Mouse (Mus musculus) frontal cortex, adult 2 months (tissue): ENCODE results near the gene Nab2. TPM values are rescaled to one million over a fixed set of nuclear protein-coding genes. Genes with fewer than 3 reads are reported as not detected.

Source experiments
- DNase-seq, 2 experiments: peaks; one replicate each; pipeline ENCODE4 v3.0.0; 2022; ENCODE audit warnings: low spot score in 1 of 2; ENCODE audit errors: extremely low spot score in 1 of 2
- polyA plus RNA-seq: library from polyadenylated mRNA; depleted of rRNA; stranded (reverse); fragments of >200 nt; gene quantifications from 2 replicates; pipeline ENCODE4 v1.2.3, GENCODE M21; 2012

Nab2 gene
- polyA plus RNA-seq, 1 experiment: 38.2 TPM

DNA sequence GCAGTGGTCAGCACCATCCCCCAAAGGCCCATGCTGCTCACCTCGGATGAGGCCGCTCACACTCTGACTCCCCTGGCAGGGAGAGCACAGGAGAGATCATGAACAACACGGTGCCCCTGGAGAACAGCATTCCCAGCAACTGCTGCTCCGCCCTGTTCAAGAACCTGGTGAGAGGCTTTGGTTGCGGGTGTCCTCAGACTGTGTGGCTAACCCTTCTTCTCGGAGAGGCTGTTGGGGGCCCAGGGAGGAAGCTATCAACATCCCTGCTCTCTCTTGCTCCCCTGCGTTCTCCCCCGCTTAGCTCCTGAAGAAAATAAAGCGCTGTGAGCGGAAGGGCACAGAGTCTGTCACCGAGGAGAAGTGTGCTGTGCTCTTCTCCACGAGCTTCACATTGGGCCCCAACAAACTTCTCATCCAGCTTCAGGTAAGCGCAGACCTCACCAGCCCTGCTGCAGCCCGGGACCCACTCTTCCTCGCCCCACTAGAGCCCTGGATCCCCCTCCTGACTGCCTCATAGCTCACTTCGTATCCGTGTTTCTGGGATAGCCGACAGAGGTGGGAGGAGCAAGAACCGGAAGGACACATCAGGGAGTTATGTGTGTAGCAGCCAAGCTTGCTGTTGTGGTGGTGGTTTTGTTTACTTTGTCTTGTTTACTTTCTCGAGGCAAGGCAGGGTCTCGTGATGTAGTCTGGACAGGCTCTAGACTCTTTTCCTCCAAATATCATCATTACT lies 15.3 kb downstream of the Nab2 start:
- DNase-seq: no peak

DNA sequence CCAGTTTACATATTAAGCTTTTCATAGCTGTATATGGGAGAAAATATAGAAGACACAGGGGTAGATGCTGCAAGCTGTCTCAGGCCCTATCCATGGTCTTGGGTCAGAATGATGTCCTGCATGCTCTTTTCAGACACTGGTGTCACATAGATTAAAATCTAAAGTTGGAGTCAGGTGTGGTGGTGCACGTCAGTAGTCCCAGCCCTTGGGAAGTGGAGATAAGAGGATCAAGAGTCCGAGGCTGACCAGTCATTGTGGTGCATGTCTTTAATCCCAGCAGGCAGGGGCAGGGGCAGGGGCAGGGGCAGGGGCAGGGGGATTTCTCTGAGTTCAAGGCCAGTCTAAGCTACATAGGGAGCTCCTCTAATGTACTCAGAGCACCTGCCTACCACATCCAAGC lies 22.6 kb downstream of the Nab2 start:
- DNase-seq: no peak

DNA sequence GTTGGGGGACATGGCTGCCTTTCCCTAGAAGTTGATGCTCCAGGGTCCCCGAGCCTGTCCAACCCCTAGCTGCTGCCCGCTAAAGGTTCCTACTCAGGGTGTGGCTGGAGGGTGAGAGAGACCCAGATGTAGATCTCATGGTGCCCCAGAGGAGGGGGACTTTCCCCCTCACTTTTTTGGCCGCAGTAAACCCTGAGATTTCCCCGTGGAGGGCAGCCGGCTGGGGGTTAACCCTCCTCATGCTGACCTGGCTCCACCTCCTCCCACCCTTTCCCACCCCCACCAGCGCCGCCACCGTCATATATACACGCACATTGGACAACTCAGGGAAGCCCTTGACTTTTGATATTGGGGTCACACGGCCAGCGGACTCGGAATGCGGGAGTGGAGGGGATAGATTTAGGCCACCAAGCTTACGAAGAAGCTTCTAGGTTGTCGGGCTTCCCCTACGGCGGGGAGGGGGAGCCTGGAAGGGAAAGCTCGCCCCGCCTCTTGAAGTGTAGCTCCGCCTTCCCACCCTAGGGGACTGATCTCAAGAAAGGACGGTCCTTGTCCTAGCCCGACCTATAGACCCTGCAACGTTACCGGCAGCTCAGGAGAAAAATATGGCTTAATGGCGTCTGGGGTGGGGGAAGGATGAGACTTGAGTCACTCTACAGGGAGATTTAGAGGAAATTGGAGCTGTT lies 24.7 kb downstream of the Nab2 start:
- no peak for DNase-seq

DNA sequence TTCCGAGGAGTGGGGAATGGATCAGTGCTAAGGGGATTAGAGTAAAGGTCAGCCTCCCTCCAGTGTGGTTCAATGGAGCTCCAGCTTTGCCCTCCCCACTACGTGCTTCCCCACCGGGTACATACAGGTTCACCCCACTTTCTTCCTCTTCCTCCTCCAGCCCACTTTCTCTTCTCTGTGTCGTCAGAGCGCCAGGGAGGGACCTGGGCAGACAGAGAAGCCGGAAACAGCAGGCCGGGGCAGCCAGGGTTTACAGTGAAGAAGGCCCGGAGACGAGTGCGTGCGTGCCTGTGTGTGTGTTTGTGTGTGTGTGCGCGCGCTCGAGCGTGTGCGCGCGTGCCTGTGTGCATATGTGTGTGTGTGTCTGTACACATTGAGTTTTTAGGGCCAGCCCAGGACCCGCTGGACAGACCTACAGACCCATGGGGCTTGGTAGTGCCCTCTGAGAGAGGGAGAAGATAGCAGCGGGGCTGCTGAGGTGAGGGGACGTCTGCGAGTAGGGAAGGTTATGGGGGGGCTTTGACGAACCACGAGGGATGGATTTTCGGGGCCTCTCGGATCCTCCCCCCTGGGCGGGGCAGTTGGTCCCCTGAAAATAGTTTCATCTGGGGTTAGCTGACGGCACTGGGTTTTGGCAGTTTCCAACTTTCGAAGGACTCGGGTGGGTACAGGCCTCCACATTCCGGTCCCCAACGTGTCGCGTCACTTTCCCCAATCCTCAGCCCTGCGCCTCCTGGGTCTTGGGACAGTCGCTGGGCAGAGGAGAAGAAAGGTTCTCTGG lies 25.4 kb downstream of the Nab2 start, which contains the start of gene Stat6:
TSS of gene Stat6 (plus strand) at position 215 of the 781 bp plus-strand sequence.
- no peak for DNase-seq

DNA sequence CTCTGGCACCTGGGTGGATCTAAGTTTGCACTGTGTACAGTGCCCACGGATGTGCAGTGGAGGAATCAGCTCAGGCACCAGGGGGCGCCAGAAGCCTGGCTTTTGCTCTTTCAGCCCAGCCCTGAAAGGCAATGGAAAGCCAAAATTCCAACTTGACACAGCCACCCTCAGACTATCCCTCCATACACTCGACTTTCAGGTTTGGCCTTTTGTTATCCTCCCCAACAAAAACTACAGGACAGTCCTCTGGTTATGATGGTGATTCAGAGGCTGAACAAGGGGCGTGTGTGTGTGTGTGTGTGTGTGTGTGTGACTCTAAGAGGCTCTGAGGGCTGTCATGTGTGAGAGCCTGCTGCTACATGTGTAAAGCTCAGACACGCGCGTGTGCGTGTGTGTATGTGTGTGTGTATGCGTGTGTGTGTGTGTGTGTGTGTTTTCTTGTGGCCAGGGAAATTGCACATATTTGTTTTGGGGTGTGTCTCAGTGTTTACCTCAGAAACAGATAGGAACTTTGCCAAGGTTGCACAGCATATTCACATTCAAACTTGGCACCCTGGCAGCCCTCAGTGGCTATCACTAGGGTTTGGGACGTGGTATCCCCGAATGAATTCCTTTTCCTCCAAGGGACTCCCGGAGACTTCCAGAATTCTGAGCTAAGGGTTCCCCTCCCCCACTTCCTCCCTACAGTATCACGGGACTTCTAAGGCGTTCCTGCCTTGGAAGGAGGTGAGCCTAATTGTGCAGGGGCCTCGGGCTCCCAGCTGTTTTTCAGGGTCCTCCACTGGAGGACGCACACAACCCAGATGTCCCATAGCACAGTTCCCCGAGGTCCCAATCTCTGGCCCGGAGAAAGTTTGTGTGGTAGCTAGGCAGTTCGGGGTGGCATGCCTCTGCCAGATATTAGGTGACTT lies 26.3 kb downstream of the Nab2 start:
- peak in 1 of 2 experiments; percentile 95 for DNase-seq

DNA sequence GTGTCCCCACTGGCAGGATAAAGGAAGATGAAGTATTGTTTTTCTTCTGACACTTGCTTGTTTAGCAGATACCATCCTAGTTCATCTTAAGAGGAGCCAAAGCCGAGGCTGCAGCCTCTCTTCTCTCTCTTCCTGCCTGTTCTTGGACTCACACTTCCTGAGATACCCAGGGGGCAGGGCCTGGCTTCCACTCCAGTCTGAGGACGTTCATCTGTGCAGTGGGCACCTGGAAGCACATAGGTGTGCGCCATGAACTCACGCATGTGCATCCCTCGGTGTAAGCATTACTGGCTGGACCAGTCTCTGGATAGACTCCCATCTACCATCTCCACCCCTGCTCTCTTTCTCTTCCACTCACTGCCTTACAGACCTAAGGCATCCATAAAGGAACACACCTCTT lies 27.9 kb downstream of the Nab2 start:
- no peak for DNase-seq

DNA sequence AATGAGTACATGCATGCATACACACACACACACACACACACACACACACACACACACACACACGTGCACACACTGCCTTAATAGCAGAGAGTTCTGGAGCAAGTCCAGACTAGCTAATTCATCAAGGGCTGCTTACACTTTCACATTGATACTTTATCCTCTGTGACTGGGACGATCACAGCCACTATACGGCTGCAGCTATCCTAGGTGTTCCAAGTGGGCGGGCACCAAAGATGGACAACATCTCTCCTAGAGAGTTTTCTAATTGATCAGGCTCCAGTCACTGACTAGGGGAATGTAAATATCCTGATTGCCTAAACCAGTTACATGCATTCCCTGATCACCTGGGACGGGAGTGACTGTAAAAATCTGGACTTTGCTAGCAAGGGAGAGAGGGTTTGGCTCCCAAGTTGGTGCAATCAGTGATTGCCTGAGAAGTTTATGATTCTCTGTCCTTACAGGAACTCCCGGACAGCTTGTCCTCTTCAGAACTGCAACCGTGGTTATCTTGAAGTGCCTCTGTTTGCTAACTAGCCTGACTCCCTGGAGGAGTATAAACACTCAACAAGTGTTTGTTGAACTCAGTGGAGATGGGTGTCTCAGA lies 35.6 kb downstream of the Nab2 start:
- no peak for DNase-seq

DNA sequence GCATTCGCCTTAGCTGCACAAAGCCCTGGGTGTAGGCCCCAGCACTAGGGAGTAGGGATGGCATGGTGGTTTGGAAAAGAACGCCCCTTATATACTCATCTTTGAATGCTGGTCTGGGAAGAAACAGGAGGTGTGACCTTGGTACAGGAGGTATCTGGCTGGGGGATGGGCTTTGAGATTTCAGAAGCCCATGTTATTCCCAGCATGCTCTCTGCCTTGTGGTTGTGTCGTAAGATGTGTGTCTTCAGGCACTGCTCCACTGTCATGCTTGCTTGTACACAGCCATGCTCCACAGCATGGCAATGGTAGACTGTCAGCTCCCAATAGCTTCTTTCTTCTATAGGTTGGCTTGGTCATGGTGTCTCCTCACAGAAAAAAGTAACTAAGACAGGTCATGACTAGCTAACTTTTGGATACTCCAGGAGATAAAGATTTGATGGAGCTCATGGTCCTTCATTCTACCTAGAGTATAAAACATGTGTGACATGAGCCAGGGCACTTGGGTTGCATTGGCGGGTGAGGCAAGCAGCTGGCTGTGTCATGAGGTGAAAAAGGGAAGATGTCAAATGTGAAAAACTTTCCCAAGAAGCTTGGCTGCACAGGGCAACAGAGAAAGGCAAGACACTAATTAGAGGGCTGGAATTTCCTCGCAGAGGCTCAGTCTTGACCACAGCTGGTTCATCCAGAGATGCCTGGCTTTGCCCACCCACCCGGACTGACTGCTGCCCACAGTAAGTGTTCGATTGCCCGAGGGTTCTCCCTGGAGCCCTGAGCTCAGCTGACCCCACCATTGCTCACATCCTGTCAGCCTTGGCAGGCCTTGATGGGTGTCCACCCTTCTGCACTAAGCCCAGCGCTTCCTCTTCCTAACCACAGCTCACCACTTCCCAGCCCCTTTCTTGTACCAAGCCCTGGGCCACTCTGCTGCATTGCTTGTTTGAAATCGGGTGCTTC lies 36.8 kb downstream of the Nab2 start:
- DNase-seq: no peak

DNA sequence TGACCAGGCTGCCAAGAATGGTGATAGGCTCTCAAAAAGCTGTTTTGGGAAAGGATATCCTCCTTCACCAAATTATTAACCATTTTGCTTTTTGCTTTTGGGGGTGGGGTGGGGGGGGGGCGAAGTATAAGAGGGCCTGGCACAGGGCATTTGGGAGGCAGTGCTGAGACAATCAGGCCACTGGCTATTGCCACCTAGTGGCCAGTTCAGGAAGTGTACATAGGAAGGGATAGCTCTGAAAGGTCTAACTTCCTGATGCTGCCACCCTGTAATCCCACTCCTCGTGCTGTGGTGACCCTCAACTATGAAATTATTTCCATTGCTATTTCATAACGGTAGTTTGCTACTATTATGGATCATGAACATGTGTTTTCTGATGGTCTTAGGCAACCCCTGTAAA lies 41.9 kb downstream of the Nab2 start:
- DNase-seq: peak in 1 of 2 experiments; percentile 70

DNA sequence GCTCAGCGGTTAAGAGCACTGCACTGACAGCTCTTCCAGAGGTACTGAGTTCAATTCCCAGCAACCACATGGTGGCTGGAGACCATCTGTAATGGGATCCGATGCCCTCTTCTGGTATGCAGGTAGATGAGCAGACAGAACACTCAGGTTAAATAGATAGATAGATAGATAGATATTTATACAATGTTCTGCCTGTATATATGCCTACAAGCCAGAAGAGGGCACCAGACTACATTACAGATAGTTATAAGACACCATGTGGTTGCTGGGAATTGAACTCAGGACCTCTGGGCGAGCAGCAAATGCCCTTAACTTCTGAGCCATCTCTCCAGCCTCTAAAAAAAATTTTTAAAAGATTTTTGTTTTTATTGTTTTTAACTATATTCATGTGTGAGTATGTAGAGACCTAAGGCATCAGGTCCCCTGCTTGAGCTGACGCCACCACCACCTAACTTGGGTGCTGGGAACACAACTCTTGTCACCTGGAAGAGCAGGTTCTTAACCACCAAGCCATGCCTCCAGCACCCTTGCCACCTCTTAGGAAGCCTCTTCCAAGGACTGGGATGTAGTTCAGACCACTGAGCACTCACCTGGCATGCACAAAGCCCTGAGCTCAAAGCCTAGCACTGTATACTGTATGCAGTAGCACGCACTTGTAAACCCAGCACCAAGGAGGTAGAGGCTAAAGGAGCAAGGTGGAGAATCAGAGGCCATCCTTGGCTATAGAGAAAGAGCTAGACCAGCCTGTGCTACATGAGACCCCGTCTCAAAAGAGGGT lies 44.7 kb downstream of the Nab2 start:
- no peak for DNase-seq

DNA sequence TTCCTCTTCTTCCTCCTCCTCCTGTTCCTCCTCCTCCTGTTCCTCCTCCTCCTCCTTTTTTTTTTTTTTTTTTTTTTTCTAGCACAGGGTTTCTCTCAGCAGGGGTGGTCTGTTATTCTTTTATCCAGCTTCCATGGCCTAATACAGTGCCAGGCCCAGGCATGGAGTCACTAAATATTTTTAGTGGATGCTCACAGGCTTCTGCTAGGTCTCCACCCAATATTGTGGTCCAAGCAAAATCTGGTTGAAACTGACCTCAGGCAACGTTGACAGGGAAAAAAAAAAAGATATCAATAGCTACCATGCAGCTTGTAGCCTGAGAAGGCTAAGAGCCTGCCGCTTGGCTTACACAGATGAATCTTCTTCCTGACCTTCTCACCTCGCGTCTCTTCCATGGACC lies 45.7 kb downstream of the Nab2 start:
- DNase-seq: no peak

DNA sequence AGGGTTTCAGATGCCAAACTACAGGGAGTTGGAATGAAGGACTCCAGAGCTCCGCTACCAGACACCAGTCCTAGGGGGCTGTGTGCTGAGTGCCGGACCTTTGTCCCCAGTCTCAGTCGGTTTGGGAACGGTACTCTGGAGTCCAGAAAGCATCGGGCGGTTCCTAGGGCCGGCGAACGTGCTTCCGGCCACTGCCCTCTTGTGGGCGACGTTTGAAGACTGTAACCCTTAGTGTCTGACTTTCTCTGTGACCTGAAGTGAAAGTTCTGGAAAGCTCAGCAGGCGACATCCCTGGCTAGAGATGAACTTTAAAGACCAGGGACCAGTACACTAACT lies 46.3 kb downstream of the Nab2 start:
- peak in 1 of 2 experiments; percentile 59 for DNase-seq

DNA sequence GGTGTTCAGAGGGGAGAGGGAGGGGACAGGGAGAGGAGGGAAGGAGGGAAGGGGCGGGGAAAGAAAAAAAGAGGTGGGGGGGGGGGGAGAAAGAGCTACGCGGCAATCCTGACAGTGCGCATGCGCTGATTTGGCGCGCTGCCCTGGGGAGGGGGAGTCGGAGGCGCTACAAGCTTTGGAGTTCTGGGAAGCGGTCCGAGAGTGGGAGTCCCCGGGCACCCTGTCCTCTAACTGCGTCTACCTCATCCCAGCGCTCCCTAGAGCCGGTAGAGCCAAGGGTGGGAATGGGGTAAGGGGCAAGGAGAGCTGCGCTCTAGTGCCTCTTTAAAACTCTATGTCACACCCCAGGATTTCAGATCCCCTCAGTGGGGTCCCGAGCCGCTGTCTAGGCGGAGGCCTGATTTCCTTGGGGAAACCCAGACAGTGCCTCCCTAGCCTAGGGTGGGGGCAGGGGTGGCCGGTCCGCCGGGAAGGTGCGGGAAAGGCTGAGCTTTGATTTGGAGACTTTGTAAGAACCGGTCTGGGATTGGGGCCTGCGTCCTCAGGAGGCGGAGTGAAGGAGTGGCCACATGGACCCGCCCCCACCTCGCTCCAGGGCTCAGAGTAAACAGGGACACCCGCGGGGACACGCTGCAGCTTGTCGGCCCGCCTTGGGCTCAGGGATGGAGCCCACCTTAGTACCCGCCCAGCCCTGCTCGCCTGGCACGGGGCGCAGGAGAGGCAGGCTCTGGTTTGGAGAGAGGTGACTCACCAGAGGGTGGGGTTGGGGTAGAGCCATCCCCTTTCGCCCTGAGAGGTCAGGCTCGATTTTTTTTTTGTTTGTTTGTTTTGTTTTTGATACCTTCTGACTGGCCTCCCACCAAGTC lies 46.9 kb downstream of the Nab2 start:
- DNase-seq: peak; percentile 79 to 89

DNA sequence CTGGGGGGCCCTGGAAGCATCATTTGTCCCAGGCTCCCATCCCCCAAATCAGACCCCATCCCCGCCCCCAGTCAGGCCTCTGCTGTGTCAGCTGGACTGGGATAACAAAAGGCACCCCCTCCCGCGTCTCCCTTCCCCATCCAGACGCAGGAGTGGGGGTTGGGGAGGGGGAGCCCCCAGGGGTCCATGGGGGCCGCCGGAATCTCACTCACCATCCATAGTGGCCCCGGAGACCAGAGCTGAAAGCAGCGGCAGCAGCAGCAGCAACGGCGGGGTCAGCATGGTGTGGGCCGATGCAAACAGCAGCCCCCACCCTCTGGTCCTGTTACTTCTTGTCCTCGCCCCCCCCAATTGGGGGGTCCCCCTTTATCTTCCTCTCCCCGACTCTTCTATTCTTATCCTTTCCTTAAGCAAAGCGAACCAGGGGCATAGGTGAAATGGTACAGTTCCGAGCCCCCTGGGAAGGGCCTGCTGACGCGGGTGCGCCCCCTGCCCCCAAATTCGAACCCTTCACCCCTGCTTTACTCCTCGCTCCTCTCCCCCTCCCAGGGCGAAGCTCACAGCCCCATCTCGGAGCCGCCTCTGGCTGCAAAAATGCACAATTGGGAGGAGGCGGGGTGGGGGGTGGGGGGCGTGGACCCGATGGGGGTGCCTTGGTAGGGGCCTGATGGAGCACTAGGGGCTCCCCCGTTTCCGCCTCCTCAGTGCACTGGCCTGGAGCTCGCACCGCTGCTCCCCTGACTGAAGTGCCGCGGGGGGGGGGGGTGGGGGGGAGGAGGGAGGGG lies 47.8 kb downstream of the Nab2 start, which contains the start of gene Lrp1:
TSS of gene Lrp1 (minus strand) at position 743 of the 785 bp plus-strand sequence.
- no peak for DNase-seq

DNA sequence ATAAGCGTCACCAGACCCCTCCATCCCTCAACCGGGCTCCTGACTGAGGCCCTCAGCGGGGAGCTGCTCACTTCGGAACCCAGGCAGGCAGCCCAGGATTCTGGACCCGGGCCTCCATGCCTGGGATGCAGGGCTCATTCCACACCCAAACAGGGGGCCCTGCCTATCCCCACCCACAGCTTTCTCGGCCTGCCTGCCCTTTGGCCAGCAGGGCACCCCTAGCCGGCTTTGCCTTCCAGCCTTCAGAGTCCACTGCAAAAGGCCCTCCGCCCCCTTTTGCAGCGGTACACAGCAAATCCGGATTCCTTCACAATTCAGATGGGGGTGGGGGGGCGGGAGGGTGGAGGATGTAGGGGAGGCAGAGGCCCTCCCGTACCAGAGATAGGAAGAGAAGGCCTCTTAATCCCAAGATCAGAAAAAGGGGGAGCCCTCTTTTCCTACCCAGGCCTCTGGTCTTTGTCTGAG lies 48.4 kb downstream of the Nab2 start:
- no peak for DNase-seq

DNA sequence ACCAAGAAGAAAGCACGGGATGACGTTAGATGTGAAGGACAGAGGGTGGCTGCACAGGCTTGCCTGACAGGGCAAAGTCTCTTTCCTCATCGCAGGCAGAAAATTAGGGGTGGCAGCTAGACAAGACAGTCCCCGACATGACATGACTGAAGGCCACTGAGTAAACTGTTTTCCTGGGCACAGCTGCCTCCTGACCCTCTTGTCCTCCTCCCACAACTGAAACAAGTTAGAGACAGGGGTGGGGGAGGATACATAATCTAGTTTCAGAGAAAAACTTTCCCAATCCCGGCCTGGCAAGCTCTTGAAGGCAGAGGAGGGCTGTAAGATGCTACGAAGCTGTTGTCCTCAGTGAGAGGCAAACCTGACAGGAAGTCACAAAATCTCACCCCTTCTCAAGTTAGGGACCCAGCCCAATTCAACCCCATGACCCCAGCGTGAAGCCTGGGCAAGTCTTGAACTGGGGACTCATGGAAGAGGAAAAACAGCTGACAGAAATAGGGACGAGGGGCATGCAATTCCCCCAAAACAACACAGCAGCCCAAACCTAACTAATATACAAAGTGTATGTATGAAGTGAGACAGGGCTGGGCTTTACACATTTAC lies 49.1 kb downstream of the Nab2 start:
- no peak for DNase-seq
